ENCODE assay signal across 9 mouse cellular contexts in the genomic region with DNA sequence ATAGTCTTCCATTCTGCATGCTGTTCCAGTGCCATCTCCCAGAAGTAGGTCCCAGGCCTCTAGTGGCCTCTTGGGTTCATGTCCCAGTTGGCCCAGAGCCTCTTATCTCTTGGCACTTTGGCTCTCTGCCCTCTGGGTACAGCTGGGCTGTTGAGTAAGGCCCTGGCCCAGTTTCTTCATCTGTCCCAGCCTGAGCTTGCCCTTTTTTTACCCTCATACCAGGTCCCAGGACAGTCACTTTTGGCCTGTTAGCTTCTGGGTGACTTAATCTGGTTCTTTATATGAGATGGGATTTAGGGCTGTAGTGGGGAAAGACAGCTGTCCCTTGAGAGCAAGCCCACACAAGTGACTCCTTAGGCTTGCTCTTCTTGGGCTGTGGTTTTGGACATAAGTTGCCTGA. TPM values are rescaled to one million over a fixed set of nuclear protein-coding genes. Genes with fewer than 3 reads are reported as not detected.
DNase-seq lines count a peak whose midpoint lies in the region; ATAC-seq and TF ChIP-seq lines count a peak whose summit lies in the region.
"Had no signal": no experiment of that assay in that cellular context is flagged by ENCODE, and none has a peak within 500 bp of the region (broad histone marks: within the 10 kb centered on the region; RNA-seq: fewer than 3 reads in every experiment).

No protein-coding gene starts in this region.

- no peaks in the 10 kb centered on the region for H3K9me3 ChIP-seq in intestine, postnatal 0 days (ENCODE audit: control insufficient read depth)
- no peaks in the 10 kb centered on the region for H3K9me3 ChIP-seq in intestine, embryonic 15.5 days
- H3K9me3 ChIP-seq: forebrain, embryonic 15.5 days had no signal

- intact Hi-C loops in gastrocnemius, postnatal 14 days (cut with DNase I; ENCODE audit: low total_unique reads) = no loop called here

- 0 out of 2 replicates have a peak, but pooled peaks have one; percentile 17 for TF ChIP-seq CTCF in intestine, postnatal 0 days (IDR thresholded peaks at IDR 0.05; ENCODE audit: low read depth)

- H3K36me3 ChIP-seq in intestine, postnatal 0 days (ENCODE audit: control insufficient read depth, insufficient read depth) = peaks cover 71% of the 10 kb centered on the region
- H3K36me3 ChIP-seq in intestine, embryonic 15.5 days = peaks cover 55% of the 10 kb centered on the region

- no peak overlapping the region for H3K4me2 ChIP-seq in intestine, postnatal 0 days (replicated peaks; ENCODE audit: low read depth)
- no peak overlapping the region for H3K4me2 ChIP-seq in intestine, embryonic 15.5 days (replicated peaks)
- H3K4me2 ChIP-seq: forebrain, embryonic 15.5 days had no signal

- DNase-seq in adrenal gland, adult 8-10 months = peak; percentile 84
- DNase-seq in gastrocnemius, postnatal 14 days = peak; percentile 66
- no peak for DNase-seq in spleen, postnatal 10 days (ENCODE audit: low spot score in 2 of 2)
- DNase-seq: embryo, embryonic 11 days had no signal

- no peak overlapping the region for H3K9ac ChIP-seq in intestine, postnatal 0 days (ENCODE audit: low read depth, low read length)
- no peak overlapping the region for H3K9ac ChIP-seq in intestine, embryonic 15.5 days
- H3K9ac ChIP-seq: forebrain, embryonic 15.5 days had no signal

- H3K4me3 ChIP-seq in intestine, postnatal 0 days (ENCODE audit: low read depth, low read length) = no peak overlapping the region
- H3K4me3 ChIP-seq in intestine, embryonic 15.5 days (replicated peaks) = no peak overlapping the region
- H3K4me3 ChIP-seq: forebrain, embryonic 15.5 days had no signal

- peak; percentile 48; the same call in 1 of the 2 replicates for ATAC-seq in intestine, postnatal 0 days
- no peak for ATAC-seq in intestine, embryonic 15.5 days
- peak; percentile 58 for ATAC-seq in megakaryocyte-erythroid progenitor cell, adult 5-6 weeks (replicated peaks; ENCODE audit: low FRiP score, low TSS enrichment, poor library complexity, severe bottlenecking)
- no peak for ATAC-seq in CD4-positive, CD25-positive, alpha-beta regulatory T cell, adult 4 months
- ATAC-seq: forebrain, embryonic 15.5 days had no signal

- no peaks in the 10 kb centered on the region for H3K27me3 ChIP-seq in intestine, postnatal 0 days (replicated peaks; ENCODE audit: control insufficient read depth, insufficient read depth, low read length)
- H3K27me3 ChIP-seq in intestine, embryonic 15.5 days (replicated peaks) = no peaks in the 10 kb centered on the region
- H3K27me3 ChIP-seq: forebrain, embryonic 15.5 days had no signal

- H3K4me1 ChIP-seq in intestine, postnatal 0 days (replicated peaks; ENCODE audit: control insufficient read depth, insufficient read depth, low read length) = no peaks in the 10 kb centered on the region
- no peaks in the 10 kb centered on the region for H3K4me1 ChIP-seq in intestine, embryonic 15.5 days (replicated peaks)
- H3K4me1 ChIP-seq: forebrain, embryonic 15.5 days had no signal

- no peak overlapping the region for H3K27ac ChIP-seq in intestine, postnatal 0 days (ENCODE audit: low read depth, low read length)
- no peak overlapping the region for H3K27ac ChIP-seq in intestine, embryonic 15.5 days
- H3K27ac ChIP-seq: forebrain, embryonic 15.5 days had no signal

RNA-seq across cellular contexts. Expression of a gene that starts 13.3 kb away (rescaled TPM):
- 70.9 and 71.4 TPM in 2 replicates for polyA plus RNA-seq in intestine, postnatal 0 days (2015; fragmentation: Nextera tagmentation; extraction: Ambion mirVana)
- polyA plus RNA-seq in intestine, embryonic 15.5 days (2015; fragmentation: Nextera tagmentation; extraction: Ambion mirVana) = 117 and 120 TPM in 2 replicates
- total RNA-seq in adrenal gland, adult 8-10 months (2022) = 100 to 1,000 TPM; 135 to 153 (median 141) TPM
- 10 to 100 TPM; 71.1 to 80.7 TPM for total RNA-seq in gastrocnemius, postnatal 14 days (2021)
- 228 and 237 TPM in 2 replicates for total RNA-seq in megakaryocyte-erythroid progenitor cell, adult 5-6 weeks (2014; fragmentation: Nextera tagmentation)
- 74.1 and 93.5 TPM in 2 replicates for total RNA-seq in megakaryocyte-erythroid progenitor cell, adult 5-6 weeks (2017)
- 10 to 100 TPM; 37.8 to 86.7 TPM for polyA plus RNA-seq in CD4-positive, CD25-positive, alpha-beta regulatory T cell, adult 4 months (2017; shearing (Covaris generic))

RNA-seq across cellular contexts. Expression of a gene that starts 13.5 kb away (rescaled TPM):
- polyA plus RNA-seq in intestine, postnatal 0 days (2015; fragmentation: Nextera tagmentation; extraction: Ambion mirVana) = 46.1 and 46.4 TPM in 2 replicates
- 19.6 and 19.8 TPM in 2 replicates for polyA plus RNA-seq in intestine, embryonic 15.5 days (2015; fragmentation: Nextera tagmentation; extraction: Ambion mirVana)
- total RNA-seq in adrenal gland, adult 8-10 months (2022) = 100 to 1,000 TPM in 1 of 4 experiments, 10 to 100 TPM in 3; 59.0 to 122 (median 95.3) TPM
- 100 to 1,000 TPM; 251 to 325 TPM for total RNA-seq in gastrocnemius, postnatal 14 days (2021)
- 24.3 and 29.2 TPM in 2 replicates for total RNA-seq in megakaryocyte-erythroid progenitor cell, adult 5-6 weeks (2014; fragmentation: Nextera tagmentation)
- 11.2 and 16.0 TPM in 2 replicates for total RNA-seq in megakaryocyte-erythroid progenitor cell, adult 5-6 weeks (2017)
- polyA plus RNA-seq in CD4-positive, CD25-positive, alpha-beta regulatory T cell, adult 4 months (2017; shearing (Covaris generic)) = 1 to 10 TPM; 1.1 to 2.2 TPM

RNA-seq across cellular contexts. Expression of a gene that starts 37.1 kb away (rescaled TPM):
- 39.5 and 41.5 TPM in 2 replicates for polyA plus RNA-seq in intestine, postnatal 0 days (2015; fragmentation: Nextera tagmentation; extraction: Ambion mirVana)
- polyA plus RNA-seq in intestine, embryonic 15.5 days (2015; fragmentation: Nextera tagmentation; extraction: Ambion mirVana) = 44.5 and 50.9 TPM in 2 replicates
- total RNA-seq in adrenal gland, adult 8-10 months (2022) = 10 to 100 TPM; 18.0 to 24.2 (median 19.8) TPM
- total RNA-seq in gastrocnemius, postnatal 14 days (2021) = 1 to 10 TPM; 7.0 to 7.3 TPM
- 24.0 and 29.0 TPM in 2 replicates for total RNA-seq in megakaryocyte-erythroid progenitor cell, adult 5-6 weeks (2014; fragmentation: Nextera tagmentation)
- 16.3 and 19.7 TPM in 2 replicates for total RNA-seq in megakaryocyte-erythroid progenitor cell, adult 5-6 weeks (2017)
- polyA plus RNA-seq in CD4-positive, CD25-positive, alpha-beta regulatory T cell, adult 4 months (2017; shearing (Covaris generic)) = 10 to 100 TPM; 16.9 to 28.1 TPM

RNA-seq across cellular contexts. Expression of a gene that starts 44.9 kb away (rescaled TPM):
- polyA plus RNA-seq in intestine, postnatal 0 days (2015; fragmentation: Nextera tagmentation; extraction: Ambion mirVana) = 1.6 and 2.2 TPM in 2 replicates
- 1.3 and 1.6 TPM in 2 replicates for polyA plus RNA-seq in intestine, embryonic 15.5 days (2015; fragmentation: Nextera tagmentation; extraction: Ambion mirVana)
- total RNA-seq in adrenal gland, adult 8-10 months (2022) = 1 to 10 TPM; 3.8 to 7.7 (median 6.8) TPM
- total RNA-seq in gastrocnemius, postnatal 14 days (2021) = 1 to 10 TPM; 3.5 to 4.2 TPM
- not detected in 2 replicates for total RNA-seq in megakaryocyte-erythroid progenitor cell, adult 5-6 weeks (2014; fragmentation: Nextera tagmentation)
- 0.56 TPM in 1 of 2 replicates, not detected in the other for total RNA-seq in megakaryocyte-erythroid progenitor cell, adult 5-6 weeks (2017)
- under 1 TPM in 1 of 2 experiments, not detected in 1; 0.20 TPM for polyA plus RNA-seq in CD4-positive, CD25-positive, alpha-beta regulatory T cell, adult 4 months (2017; shearing (Covaris generic))

Comparison
In these comparisons a context has a peak if more than half of its experiments do, and no peak if none do; other contexts are left out.
1. ATAC-seq: peak in intestine, postnatal 0 days (single experiment) and megakaryocyte-erythroid progenitor cell, adult 5-6 weeks (single experiment); none in intestine, embryonic 15.5 days (single experiment) and CD4-positive, CD25-positive, alpha-beta regulatory T cell, adult 4 months (single experiment).
2. DNase-seq: peak in adrenal gland, adult 8-10 months (single experiment) and gastrocnemius, postnatal 14 days (single experiment); none in spleen, postnatal 10 days (0 of 2).